Mouse (Mus musculus) midbrain, embryonic 12.5 days (tissue): ENCODE measurements at regions not wholly inside any gene's neighbourhood (a gene's known extent, or its start where the extent isn't known, plus 50 kb on each side); places are given as distances from the start of the nearest gene placed in this dataset.

Experiments
- ATAC-seq: fragments of 200-750 bp; cut with Nextera tagmentation; 2 replicates; pipeline ENCODE4 v1.8.0; 2017; ENCODE audit warnings: low read depth, moderate TSS enrichment, moderate library complexity; ENCODE audit not compliant: low FRiP score
- H3K27ac ChIP-seq: fragments of 300-500 bp; sonication (generic); replicated peaks from 2 replicates; pipeline ENCODE4 v1.5.1; 2016; ENCODE audit warnings: mild to moderate bottlenecking
- H3K27me3 ChIP-seq: fragments of 300-500 bp; sonication (generic); 2 replicates; pipeline ENCODE4 v1.6.1; 2016; ENCODE audit warnings: mild to moderate bottlenecking
- H3K36me3 ChIP-seq: fragments of 300-500 bp; sonication (generic); 2 replicates; pipeline ENCODE4 v1.6.1; 2016
- H3K4me1 ChIP-seq: fragments of 300-500 bp; sonication (generic); 2 replicates; pipeline ENCODE4 v1.6.1; 2016
- H3K4me2 ChIP-seq: fragments of 300-500 bp; sonication (generic); replicated peaks from 2 replicates; pipeline ENCODE4 v1.6.1; 2016; ENCODE audit warnings: mild to moderate bottlenecking, moderate library complexity
- H3K4me3 ChIP-seq: fragments of 300-500 bp; sonication (generic); 2 replicates; pipeline ENCODE4 v1.5.1; 2016; ENCODE audit warnings: mild to moderate bottlenecking
- H3K9ac ChIP-seq: fragments of 300-500 bp; sonication (generic); replicated peaks from 2 replicates; pipeline ENCODE4 v1.6.1; 2016; ENCODE audit warnings: mild to moderate bottlenecking, moderate library complexity
- H3K9me3 ChIP-seq: fragments of 300-500 bp; sonication (generic); 2 replicates; pipeline ENCODE4 v1.6.1; 2016; ENCODE audit warnings: mild to moderate bottlenecking
- WGBS: fragments of 180-500 bp; shearing (Covaris S2); methylation state at CpG from one replicate; pipeline ENCODE4 v1.1.7; 2016; 5-methylcytosine and 5-hydroxymethylcytosine counted together

DNA sequence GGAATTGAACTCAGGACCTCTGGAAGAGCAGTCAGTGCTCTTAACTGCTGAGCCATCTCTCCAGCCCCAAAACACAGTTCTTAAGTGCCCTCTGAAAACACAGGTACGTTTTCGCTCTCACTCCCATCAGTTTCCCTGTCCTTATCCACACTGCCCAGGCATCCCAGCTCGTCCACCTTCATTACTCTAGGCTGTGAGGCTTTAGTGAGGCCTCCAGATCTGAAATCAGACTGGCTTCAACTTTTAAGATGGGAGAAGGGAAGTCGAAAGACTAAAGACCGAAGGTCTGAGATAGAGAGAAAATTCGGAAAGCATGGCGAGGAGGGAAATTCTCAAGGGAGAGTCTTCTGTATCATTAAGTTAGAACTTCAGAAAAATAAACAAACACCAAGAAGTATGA lies 54.8 kb upstream of the Tet2 start:
- 87% methylated on average over 7 of the region's 7 CpGs for WGBS
- no peak overlapping the region for H3K4me2 ChIP-seq
- no peaks in the 10 kb centered on the region for H3K27me3 ChIP-seq
- H3K4me3 ChIP-seq, result no peak overlapping the region
- peaks cover 9% of the 10 kb centered on the region for H3K4me1 ChIP-seq
- no peaks in the 10 kb centered on the region for H3K9me3 ChIP-seq
- ATAC-seq, result no peak
- H3K9ac ChIP-seq, result no peak overlapping the region
- H3K27ac ChIP-seq, result no peak overlapping the region
- H3K36me3 ChIP-seq, result no peaks in the 10 kb centered on the region

- 8% methylated on average over 11 of the region's 11 CpGs for WGBS
- Histone ChIP-seq H3K4me2 (peak overlapping the region; percentile 14), H3K27me3 (no peaks in the 10 kb centered on the region), H3K27ac (peak overlapping the region; percentile 31; the same call in 1 of the 2 replicates), H3K4me3 (no peak overlapping the region), H3K4me1 (peaks cover 9% of the 10 kb centered on the region), H3K9me3 (no peaks in the 10 kb centered on the region), H3K9ac (no peak overlapping the region), H3K36me3 (no peaks in the 10 kb centered on the region)
- ATAC-seq, result peak; percentile 74
These were observed 55.7 kb upstream of the Tet2 start for GRCm38 (mm10) chr3:133600447-133601220.

- H3K36me3 ChIP-seq, result no peaks in the 10 kb centered on the region
- no peak overlapping the region for H3K9ac ChIP-seq
- no peak overlapping the region for H3K27ac ChIP-seq
- peaks cover 6% of the 10 kb centered on the region for H3K4me1 ChIP-seq
- no peak for ATAC-seq
- H3K9me3 ChIP-seq, result no peaks in the 10 kb centered on the region
- 89% methylated on average over 6 of the region's 6 CpGs for WGBS
- no peaks in the 10 kb centered on the region for H3K27me3 ChIP-seq
- no peak overlapping the region for H3K4me2 ChIP-seq
- no peak overlapping the region for H3K4me3 ChIP-seq
These were observed 60.5 kb upstream of the Tet2 start for GRCm38 (mm10) chr3:133605460-133605859.

DNA sequence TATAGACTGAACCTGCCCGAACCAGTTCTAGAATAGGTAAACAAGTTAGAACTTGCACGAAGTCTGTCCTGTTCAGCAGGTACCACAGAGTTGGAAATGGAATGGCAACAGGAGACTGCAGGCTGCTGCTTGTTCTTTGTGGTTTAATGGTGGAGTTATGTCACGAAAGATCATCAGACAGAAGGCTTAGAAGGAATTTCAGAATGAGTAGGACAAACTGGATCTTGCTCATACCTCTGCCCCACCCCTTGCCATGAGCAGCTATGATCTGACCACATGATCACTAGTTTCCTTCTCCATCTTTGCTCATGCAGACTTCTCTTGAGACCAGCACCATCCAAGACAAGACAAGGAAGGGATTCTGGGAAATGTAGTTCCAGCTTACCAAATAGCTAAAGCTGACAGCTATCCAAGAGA lies 63.9 kb upstream of the Tet2 start:
- H3K4me3 ChIP-seq, result no peak overlapping the region
- no peak overlapping the region for H3K4me2 ChIP-seq
- ATAC-seq, result no peak
- H3K9me3 ChIP-seq, result no peaks in the 10 kb centered on the region
- H3K9ac ChIP-seq, result no peak overlapping the region
- H3K27me3 ChIP-seq, result no peaks in the 10 kb centered on the region
- H3K36me3 ChIP-seq, result no peaks in the 10 kb centered on the region
- no peak overlapping the region for H3K27ac ChIP-seq
- WGBS, result 89% methylated on average over 3 of the region's 3 CpGs
- H3K4me1 ChIP-seq, result no peaks in the 10 kb centered on the region

DNA sequence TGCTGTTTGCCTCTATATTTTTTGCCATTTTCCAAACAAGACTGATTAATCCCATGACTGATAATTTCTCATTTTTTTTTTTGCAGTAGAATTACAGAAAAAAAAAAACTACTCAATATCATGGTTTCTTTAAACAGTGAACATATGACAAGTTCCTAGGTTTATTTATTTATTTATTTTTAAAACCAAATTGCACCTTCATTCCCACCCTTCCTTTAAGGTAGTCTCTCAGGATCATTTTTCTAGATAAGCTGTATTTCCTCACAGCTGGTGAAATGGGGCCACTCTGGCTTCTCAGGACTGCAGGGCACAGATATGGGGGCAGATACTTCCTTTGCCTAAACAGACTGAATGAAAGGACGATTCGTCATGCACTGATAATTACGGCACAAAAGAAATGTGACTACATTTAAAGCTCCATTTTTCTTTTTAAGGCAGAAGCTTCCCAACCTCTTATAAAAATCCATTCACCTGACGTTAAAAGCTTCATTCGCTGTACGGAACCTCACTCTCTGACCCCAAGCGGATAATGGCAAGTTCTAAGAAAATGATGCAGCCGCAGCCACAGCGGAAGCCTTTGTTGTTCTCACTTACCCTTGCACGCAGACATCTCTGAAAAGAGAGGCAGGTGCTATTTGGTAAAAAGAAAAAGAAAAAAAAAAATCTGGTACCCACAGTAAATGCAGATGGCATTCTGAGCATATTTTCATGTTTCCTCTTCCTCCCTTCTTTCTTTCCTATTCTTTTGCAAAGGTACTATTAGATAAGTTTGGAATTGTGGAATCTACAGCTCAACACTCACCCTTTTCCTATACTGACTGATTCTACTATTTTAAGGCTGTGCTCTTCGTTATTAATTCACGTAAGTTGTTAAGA lies 69.1 kb upstream of the Tet2 start:
- Histone ChIP-seq H3K4me2 (peak overlapping the region; percentile 46), H3K4me3 (peak overlapping the region; percentile 22), H3K9me3 (no peaks in the 10 kb centered on the region), H3K36me3 (no peaks in the 10 kb centered on the region), H3K9ac (peak overlapping the region; percentile 40; the same call in 1 of the 2 replicates), H3K27ac (peak overlapping the region; percentile 87), H3K4me1 (peaks cover 11% of the 10 kb centered on the region; the same call in 1 of the 2 replicates), H3K27me3 (no peaks in the 10 kb centered on the region)
- peak; percentile 73 for ATAC-seq
- 16% methylated on average over 12 of the region's 12 CpGs for WGBS

- ATAC-seq, result peak; percentile 71
- Histone ChIP-seq H3K4me1 (peaks cover 11% of the 10 kb centered on the region; the same call in 1 of the 2 replicates), H3K4me3 (peak overlapping the region; percentile 22; the same call in 1 of the 2 replicates), H3K4me2 (peak overlapping the region; percentile 46), H3K36me3 (no peaks in the 10 kb centered on the region), H3K9me3 (no peaks in the 10 kb centered on the region), H3K27me3 (no peaks in the 10 kb centered on the region), H3K9ac (peak overlapping the region; percentile 40; the same call in 1 of the 2 replicates), H3K27ac (peak overlapping the region; percentile 87)
- 18% methylated on average over 14 of the region's 14 CpGs for WGBS
These were observed 69.9 kb upstream of the Tet2 start for GRCm38 (mm10) chr3:133614712-133615426.

- peaks cover 11% of the 10 kb centered on the region; the same call in 1 of the 2 replicates for H3K4me1 ChIP-seq
- no peaks in the 10 kb centered on the region for H3K9me3 ChIP-seq
- H3K27ac ChIP-seq, result no peak overlapping the region
- no peaks in the 10 kb centered on the region for H3K27me3 ChIP-seq
- no peaks in the 10 kb centered on the region for H3K36me3 ChIP-seq
- no peak overlapping the region for H3K4me2 ChIP-seq
- no peak overlapping the region for H3K4me3 ChIP-seq
- 21% methylated on average over 2 of the region's 2 CpGs for WGBS
- no peak overlapping the region for H3K9ac ChIP-seq
- no peak for ATAC-seq
These were observed 72.1 kb upstream of the Tet2 start for GRCm38 (mm10) chr3:133617036-133617435.

DNA sequence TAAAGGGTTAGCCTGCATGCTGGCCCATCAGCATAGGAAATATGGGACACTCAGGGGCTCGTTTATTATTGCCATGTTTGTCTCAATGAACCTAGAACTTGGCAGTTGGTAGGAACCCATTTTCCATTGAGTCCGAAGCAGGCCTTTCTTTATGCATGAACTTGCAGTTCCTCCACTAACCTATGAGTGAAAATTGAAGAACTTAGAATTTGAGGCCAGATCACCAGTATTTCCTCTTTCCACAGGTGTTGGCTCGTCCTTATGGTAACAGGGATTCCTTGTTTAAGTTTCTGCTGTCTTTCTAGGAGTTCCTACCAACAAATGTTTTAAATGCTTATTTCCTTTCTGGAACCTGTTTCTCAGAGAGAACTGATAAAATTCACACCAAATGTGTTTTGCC lies 73.6 kb upstream of the Tet2 start:
- 89% methylated on average over 3 of the region's 3 CpGs for WGBS

DNA sequence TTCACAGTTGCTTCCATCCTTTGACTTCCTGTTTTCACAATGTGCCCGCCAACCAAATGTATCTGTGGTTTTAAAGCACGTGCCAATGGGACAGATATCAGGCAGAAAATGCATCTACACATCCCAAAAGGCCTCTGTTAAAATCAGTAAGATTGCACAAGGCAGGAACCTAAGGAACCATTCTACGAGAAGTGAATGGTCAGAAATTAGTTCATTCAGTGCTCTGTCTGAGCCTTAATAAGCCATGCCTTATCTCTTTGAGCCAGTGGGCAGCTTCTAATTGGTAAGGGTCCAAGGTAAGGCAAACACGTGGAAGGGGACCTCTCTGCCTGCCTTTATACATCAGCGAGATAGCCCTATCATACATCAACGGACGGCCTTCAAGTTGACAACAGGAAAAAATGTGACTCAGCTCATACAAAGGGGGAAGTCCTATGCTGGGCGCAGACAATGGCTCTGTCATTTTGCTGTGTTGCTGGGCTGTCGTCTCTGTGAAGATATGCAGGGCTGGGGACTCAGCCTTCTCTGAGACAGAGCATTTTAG lies 78.3 kb upstream of the Tet2 start:
- no peaks in the 10 kb centered on the region for H3K4me1 ChIP-seq
- H3K9ac ChIP-seq, result no peak overlapping the region
- ATAC-seq, result peak; percentile 34; the same call in 1 of the 2 replicates
- no peaks in the 10 kb centered on the region for H3K9me3 ChIP-seq
- no peak overlapping the region for H3K4me3 ChIP-seq
- no peaks in the 10 kb centered on the region for H3K27me3 ChIP-seq
- WGBS, result 71% methylated on average over 9 of the region's 9 CpGs
- H3K27ac ChIP-seq, result no peak overlapping the region
- H3K36me3 ChIP-seq, result no peaks in the 10 kb centered on the region
- H3K4me2 ChIP-seq, result no peak overlapping the region

More for the DNA sequence above, 73.6 kb upstream of the Tet2 start:
- Histone ChIP-seq H3K27me3 (no peaks in the 10 kb centered on the region), H3K4me3 (no peak overlapping the region), H3K36me3 (no peaks in the 10 kb centered on the region), H3K9ac (no peak overlapping the region), H3K27ac (no peak overlapping the region), H3K4me2 (no peak overlapping the region), H3K9me3 (no peaks in the 10 kb centered on the region), H3K4me1 (peaks cover 11% of the 10 kb centered on the region; the same call in 1 of the 2 replicates)
- no peak for ATAC-seq

GRCm38 (mm10) chr3:133624079-133624875 lies 79.3 kb upstream of the Tet2 start:
- Histone ChIP-seq H3K9ac (no peak overlapping the region), H3K4me2 (no peak overlapping the region), H3K36me3 (no peaks in the 10 kb centered on the region), H3K27me3 (no peaks in the 10 kb centered on the region), H3K4me3 (no peak overlapping the region), H3K27ac (no peak overlapping the region), H3K4me1 (no peaks in the 10 kb centered on the region), H3K9me3 (no peaks in the 10 kb centered on the region)
- 78% methylated on average over 3 of the region's 3 CpGs for WGBS
- ATAC-seq, result no peak

- 91% methylated on average over 3 of the region's 3 CpGs for WGBS
- Histone ChIP-seq H3K27me3 (no peaks in the 10 kb centered on the region), H3K4me2 (no peak overlapping the region), H3K4me3 (no peak overlapping the region), H3K36me3 (no peaks in the 10 kb centered on the region), H3K27ac (no peak overlapping the region), H3K4me1 (no peaks in the 10 kb centered on the region), H3K9ac (no peak overlapping the region), H3K9me3 (no peaks in the 10 kb centered on the region)
- ATAC-seq, result no peak
These were observed 80.1 kb upstream of the Tet2 start for GRCm38 (mm10) chr3:133625046-133625445.
